Mouse (Mus musculus): Measurements from ENCODE around the gene Slc28a1. TPM values are rescaled to one million over a fixed set of nuclear protein-coding genes. Genes with fewer than 3 reads are reported as not detected.
A peak's percentile ranks its signal among the peaks of the same experiment; 100 is the strongest.
"Not testable (repeated sequence)": the region's sequence is repeated elsewhere in the genome, so short reads cannot be mapped to it uniquely, and the experiment has no call there.

Slc28a1 gene
- polyA plus RNA-seq, 1 experiment from 2014 or later = not detected

- no peak overlapping the region for H3K27ac ChIP-seq
- ATAC-seq = no peak
- no peaks in the 10 kb centered on the region for H3K36me3 ChIP-seq (ENCODE audit: poor library complexity, severe bottlenecking)
- no peak overlapping the region for H3K4me3 ChIP-seq
- H3K27me3 ChIP-seq = no peaks in the 10 kb centered on the region
- no peak overlapping the region for H3K4me2 ChIP-seq
- peaks cover 5% of the 10 kb centered on the region; the same call in 1 of the 2 replicates for H3K4me1 ChIP-seq
- no peaks in the 10 kb centered on the region for H3K9me3 ChIP-seq (replicated peaks)
- no peak overlapping the region for H3K9ac ChIP-seq
- 4% methylated on average over 2 of the region's 2 CpGs for WGBS
Observed at GRCm38 (mm10) chr7:81132851-81133279, 18.3 kb downstream of the Slc28a1 start.

DNA sequence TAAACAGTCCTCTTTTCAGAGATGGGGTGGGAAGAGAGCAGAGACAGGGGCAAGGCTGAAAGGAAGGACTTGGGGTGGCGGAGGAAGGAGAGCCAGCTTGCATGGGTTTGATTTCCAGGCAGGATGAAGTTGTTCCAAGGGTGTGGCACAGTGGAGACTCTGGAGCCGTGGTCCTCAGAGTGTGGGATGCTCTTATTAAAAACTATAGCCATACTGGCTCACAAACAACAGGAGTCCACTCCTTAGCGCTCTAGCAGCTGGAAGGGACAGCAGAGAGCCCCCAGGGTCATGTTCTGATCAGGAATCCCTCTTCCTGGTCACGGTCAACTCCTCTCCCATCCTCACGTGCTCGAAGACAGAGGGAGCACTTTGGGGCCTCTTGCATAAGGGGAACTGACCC is 18.8 kb downstream of the Slc28a1 start:
- no peaks in the 10 kb centered on the region for H3K36me3 ChIP-seq (ENCODE audit: poor library complexity, severe bottlenecking)
- no peaks in the 10 kb centered on the region for H3K9me3 ChIP-seq (replicated peaks)
- H3K4me1 ChIP-seq = peaks cover 5% of the 10 kb centered on the region; the same call in 1 of the 2 replicates
- ATAC-seq = no peak
- no peak overlapping the region for H3K4me3 ChIP-seq
- no peak overlapping the region for H3K27ac ChIP-seq
- no peak overlapping the region for H3K9ac ChIP-seq
- no peaks in the 10 kb centered on the region for H3K27me3 ChIP-seq
- 76% methylated on average over 6 of the region's 6 CpGs for WGBS
- no peak overlapping the region for H3K4me2 ChIP-seq

- Histone ChIP-seq H3K27me3 (no peaks in the 10 kb centered on the region), H3K9me3 (replicated peaks) (no peaks in the 10 kb centered on the region), H3K27ac (no peak overlapping the region), H3K36me3 (ENCODE audit: poor library complexity, severe bottlenecking) (no peaks in the 10 kb centered on the region), H3K9ac (no peak overlapping the region), H3K4me2 (no peak overlapping the region), H3K4me1 (peaks cover 5% of the 10 kb centered on the region; the same call in 1 of the 2 replicates), H3K4me3 (no peak overlapping the region)
- WGBS = 91% methylated on average over 2 of the region's 2 CpGs
- ATAC-seq = no peak
Observed at GRCm38 (mm10) chr7:81133941-81134340, 19.3 kb downstream of the Slc28a1 start.

GRCm38 (mm10) chr7:81134614-81135067 is 20.0 kb downstream of the Slc28a1 start:
- ATAC-seq = 0 out of 2 replicates have a peak, but pooled peaks have one; percentile 33
- Histone ChIP-seq H3K4me2 (0 out of 2 replicates have a peak overlapping the region, but pooled peaks have one; percentile 14), H3K9me3 (replicated peaks) (no peaks in the 10 kb centered on the region), H3K9ac (no peak overlapping the region), H3K36me3 (ENCODE audit: poor library complexity, severe bottlenecking) (no peaks in the 10 kb centered on the region), H3K27ac (no peak overlapping the region), H3K4me1 (peaks cover 5% of the 10 kb centered on the region; the same call in 1 of the 2 replicates), H3K4me3 (no peak overlapping the region), H3K27me3 (no peaks in the 10 kb centered on the region)
- WGBS = 42% methylated on average over 9 of the region's 9 CpGs

- 90% methylated on average over 5 of the region's 5 CpGs for WGBS
- Histone ChIP-seq H3K9me3 (replicated peaks) (no peaks in the 10 kb centered on the region), H3K27ac (no peak overlapping the region), H3K4me3 (no peak overlapping the region), H3K9ac (no peak overlapping the region), H3K27me3 (no peaks in the 10 kb centered on the region), H3K36me3 (ENCODE audit: poor library complexity, severe bottlenecking) (no peaks in the 10 kb centered on the region), H3K4me2 (no peak overlapping the region), H3K4me1 (peaks cover 5% of the 10 kb centered on the region; the same call in 1 of the 2 replicates)
- no peak for ATAC-seq
Observed at GRCm38 (mm10) chr7:81137292-81137691, 22.7 kb downstream of the Slc28a1 start.

DNA sequence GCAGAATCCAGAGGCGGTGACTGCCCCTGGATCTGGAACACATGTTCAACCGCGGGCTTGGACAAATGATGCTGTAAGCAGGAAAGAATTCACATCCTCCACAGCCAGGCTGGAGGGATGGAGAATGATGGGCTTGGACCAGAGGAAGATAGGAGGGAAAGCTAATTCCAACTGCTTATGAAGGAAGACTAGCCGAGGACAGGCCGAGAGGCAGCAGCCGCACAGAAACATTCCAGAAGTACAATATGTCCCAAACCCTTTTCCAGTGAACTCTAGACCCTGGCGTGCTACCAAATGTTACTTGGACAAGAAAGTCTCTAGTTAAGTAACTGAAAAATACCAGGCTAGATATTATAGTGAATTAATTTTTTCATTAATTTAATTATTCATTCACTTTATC is 24.5 kb downstream of the Slc28a1 start:
- Histone ChIP-seq H3K4me1 (peaks cover 5% of the 10 kb centered on the region; the same call in 1 of the 2 replicates), H3K9ac (no peak overlapping the region), H3K9me3 (replicated peaks) (no peaks in the 10 kb centered on the region), H3K4me2 (no peak overlapping the region), H3K27ac (no peak overlapping the region), H3K36me3 (ENCODE audit: poor library complexity, severe bottlenecking) (no peaks in the 10 kb centered on the region), H3K4me3 (no peak overlapping the region), H3K27me3 (no peaks in the 10 kb centered on the region)
- ATAC-seq = no peak
- WGBS = 93% methylated on average over 7 of the region's 7 CpGs

DNA sequence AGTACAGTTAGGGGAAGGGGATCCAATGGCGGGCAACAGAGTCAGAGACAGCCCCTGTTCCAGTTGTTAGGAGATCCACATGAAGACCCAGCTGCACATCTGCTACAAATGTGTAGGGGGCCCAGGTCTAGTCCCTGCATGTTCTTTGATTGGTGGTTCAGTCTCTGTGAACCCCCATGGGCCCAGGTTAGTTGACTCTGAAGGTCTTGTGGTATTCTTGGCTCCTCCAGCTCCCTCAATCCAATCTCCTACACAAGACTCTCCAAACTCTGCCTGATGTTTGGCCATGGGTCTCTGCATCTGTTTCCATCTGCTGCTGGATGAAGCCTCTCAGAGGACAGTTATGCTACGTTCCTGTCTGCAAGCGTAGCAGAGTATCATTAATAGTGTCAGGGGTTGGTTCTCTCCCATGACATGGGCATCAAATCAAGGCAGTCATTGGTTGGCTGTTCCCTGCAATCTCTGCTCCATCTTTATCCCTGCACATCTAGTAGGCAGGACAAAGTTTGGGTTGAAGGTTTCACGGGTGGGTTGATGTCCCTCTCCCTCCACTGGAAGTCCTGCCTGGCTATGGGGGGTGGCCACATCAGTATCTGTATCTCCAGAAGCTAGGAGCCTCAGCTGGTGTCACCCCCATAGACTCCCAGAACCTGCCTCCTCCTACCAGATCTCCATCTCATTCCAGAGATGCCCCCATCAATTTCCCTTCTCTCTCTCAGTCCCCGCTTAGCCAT is 25.2 kb downstream of the Slc28a1 start:
- no peaks in the 10 kb centered on the region for H3K36me3 ChIP-seq (ENCODE audit: poor library complexity, severe bottlenecking)
- H3K4me1 ChIP-seq = no peaks in the 10 kb centered on the region
- no peak overlapping the region for H3K4me2 ChIP-seq
- no peak overlapping the region for H3K27ac ChIP-seq
- 91% methylated on average over 5 of the region's 5 CpGs for WGBS
- no peak overlapping the region for H3K4me3 ChIP-seq
- no peak for ATAC-seq
- no peaks in the 10 kb centered on the region for H3K9me3 ChIP-seq (replicated peaks)
- H3K27me3 ChIP-seq = no peaks in the 10 kb centered on the region
- no peak overlapping the region for H3K9ac ChIP-seq

DNA sequence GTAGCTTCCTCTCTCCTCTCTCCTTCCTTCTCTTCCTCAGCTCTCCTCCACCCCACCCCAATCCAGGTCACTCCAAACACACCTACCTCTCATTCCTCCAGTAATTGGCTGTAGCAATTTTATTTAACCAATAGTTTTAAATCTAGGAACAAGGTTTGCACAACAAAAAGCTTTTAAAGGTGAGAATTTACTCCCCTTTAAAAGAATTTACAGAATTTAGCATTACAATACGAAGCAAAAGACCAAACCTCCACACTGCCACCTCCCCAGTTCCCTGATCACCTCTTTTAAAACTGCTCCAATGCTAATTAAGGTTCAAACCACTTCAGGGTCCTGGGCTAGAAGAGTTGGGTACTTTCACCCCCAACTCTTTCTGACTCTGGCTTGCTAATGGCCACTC is 26.9 kb downstream of the Slc28a1 start:
- no peak overlapping the region for H3K9ac ChIP-seq
- H3K27me3 ChIP-seq = no peaks in the 10 kb centered on the region
- H3K4me1 ChIP-seq = no peaks in the 10 kb centered on the region
- H3K4me2 ChIP-seq = no peak overlapping the region
- no peaks in the 10 kb centered on the region for H3K9me3 ChIP-seq (replicated peaks)
- no peak overlapping the region for H3K27ac ChIP-seq
- 69% methylated on average over 1 of the region's 1 CpGs for whole genome bisulfite sequencing
- ATAC-seq = no peak
- H3K36me3 ChIP-seq (ENCODE audit: poor library complexity, severe bottlenecking) = no peaks in the 10 kb centered on the region
- H3K4me3 ChIP-seq = no peak overlapping the region

DNA sequence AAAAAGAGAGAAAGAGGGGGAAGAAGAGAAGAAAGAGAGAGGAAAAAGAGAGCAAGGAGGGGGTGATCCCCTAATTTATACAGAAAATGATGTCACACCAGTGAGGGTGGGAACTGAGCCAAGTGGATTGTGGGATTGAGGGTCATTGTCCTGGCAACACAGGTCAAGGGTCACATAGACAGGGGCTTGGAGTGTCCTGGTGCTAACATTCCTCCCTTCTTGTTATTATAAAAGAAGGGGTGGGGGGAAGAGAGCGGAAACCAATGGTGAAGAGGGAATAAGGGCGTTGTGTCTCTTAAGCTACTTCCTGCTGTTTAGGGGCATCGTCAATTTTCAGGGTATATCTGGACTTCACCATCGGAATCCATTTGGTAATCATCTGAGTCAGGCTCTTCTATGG is 28.5 kb downstream of the Slc28a1 start:
- H3K9ac ChIP-seq; H3K4me1 ChIP-seq; H3K27ac ChIP-seq; H3K4me2 ChIP-seq; H3K36me3 ChIP-seq (ENCODE audit: poor library complexity, severe bottlenecking); H3K9me3 ChIP-seq (replicated peaks); H3K27me3 ChIP-seq; H3K4me3 ChIP-seq; ATAC-seq: not testable (repeated sequence)
- 74% methylated on average over 4 of the region's 4 CpGs for WGBS

- H3K4me2 ChIP-seq = no peak overlapping the region
- no peak overlapping the region for H3K4me3 ChIP-seq
- H3K27me3 ChIP-seq = no peaks in the 10 kb centered on the region
- WGBS = 92% methylated on average over 11 of the region's 11 CpGs
- no peaks in the 10 kb centered on the region for H3K36me3 ChIP-seq (ENCODE audit: poor library complexity, severe bottlenecking)
- no peaks in the 10 kb centered on the region for H3K4me1 ChIP-seq
- H3K9me3 ChIP-seq (replicated peaks) = no peaks in the 10 kb centered on the region
- H3K9ac ChIP-seq = no peak overlapping the region
- H3K27ac ChIP-seq = no peak overlapping the region
- ATAC-seq = no peak
Observed at GRCm38 (mm10) chr7:81149759-81150158, 35.2 kb downstream of the Slc28a1 start.

- ATAC-seq = no peak
- Histone ChIP-seq H3K9ac (no peak overlapping the region), H3K4me1 (no peaks in the 10 kb centered on the region), H3K4me2 (no peak overlapping the region), H3K9me3 (replicated peaks) (no peaks in the 10 kb centered on the region), H3K36me3 (ENCODE audit: poor library complexity, severe bottlenecking) (no peaks in the 10 kb centered on the region), H3K27me3 (no peaks in the 10 kb centered on the region), H3K27ac (no peak overlapping the region), H3K4me3 (no peak overlapping the region)
- 93% methylated on average over 8 of the region's 8 CpGs for WGBS
Observed at GRCm38 (mm10) chr7:81151216-81151615, 36.6 kb downstream of the Slc28a1 start.

- no peaks in the 10 kb centered on the region for H3K9me3 ChIP-seq (replicated peaks)
- no peak for ATAC-seq
- no peak overlapping the region for H3K4me2 ChIP-seq
- H3K27me3 ChIP-seq = no peaks in the 10 kb centered on the region
- no peak overlapping the region for H3K27ac ChIP-seq
- H3K4me3 ChIP-seq = no peak overlapping the region
- H3K36me3 ChIP-seq (ENCODE audit: poor library complexity, severe bottlenecking) = no peaks in the 10 kb centered on the region
- H3K4me1 ChIP-seq = no peaks in the 10 kb centered on the region
- H3K9ac ChIP-seq = no peak overlapping the region
- 93% methylated on average over 10 of the region's 10 CpGs for WGBS
Observed at GRCm38 (mm10) chr7:81152306-81152705, 37.7 kb downstream of the Slc28a1 start.

GRCm38 (mm10) chr7:81152826-81153225 is 38.2 kb downstream of the Slc28a1 start:
- no peaks in the 10 kb centered on the region for H3K9me3 ChIP-seq (replicated peaks)
- ATAC-seq = no peak
- H3K36me3 ChIP-seq (ENCODE audit: poor library complexity, severe bottlenecking) = no peaks in the 10 kb centered on the region
- no peaks in the 10 kb centered on the region for H3K27me3 ChIP-seq
- no peak overlapping the region for H3K9ac ChIP-seq
- 88% methylated on average over 7 of the region's 7 CpGs for WGBS
- no peak overlapping the region for H3K4me3 ChIP-seq
- no peak overlapping the region for H3K27ac ChIP-seq
- no peaks in the 10 kb centered on the region for H3K4me1 ChIP-seq
- H3K4me2 ChIP-seq = no peak overlapping the region

Data from forebrain, embryonic 13.5 days (tissue).